Mouse (Mus musculus) heart, adult 2 months (tissue): ENCODE data around the gene 1110008L16Rik.

ENCODE experiments used
- CTCF ChIP-seq: fragments of 200-600 bp; IDR thresholded peaks from 2 replicates; pipeline ENCODE4 v1.8.1; 2022; ENCODE audit warnings: antibody characterized with exemption, mild to moderate bottlenecking, moderate library complexity
- EP300 ChIP-seq: fragments of 200-500 bp; IDR thresholded peaks from 2 replicates; pipeline ENCODE4 v1.6.1; 2011; ENCODE audit warnings: low read depth, low read length, control low read depth; ENCODE audit not compliant: insufficient read depth
- POLR2A ChIP-seq: fragments of 200-500 bp; IDR thresholded peaks from 2 replicates; pipeline ENCODE4 v1.6.1; 2011; ENCODE audit warnings: mild to moderate bottlenecking, low read depth, low read length, control low read depth; ENCODE audit not compliant: insufficient read depth

DNA sequence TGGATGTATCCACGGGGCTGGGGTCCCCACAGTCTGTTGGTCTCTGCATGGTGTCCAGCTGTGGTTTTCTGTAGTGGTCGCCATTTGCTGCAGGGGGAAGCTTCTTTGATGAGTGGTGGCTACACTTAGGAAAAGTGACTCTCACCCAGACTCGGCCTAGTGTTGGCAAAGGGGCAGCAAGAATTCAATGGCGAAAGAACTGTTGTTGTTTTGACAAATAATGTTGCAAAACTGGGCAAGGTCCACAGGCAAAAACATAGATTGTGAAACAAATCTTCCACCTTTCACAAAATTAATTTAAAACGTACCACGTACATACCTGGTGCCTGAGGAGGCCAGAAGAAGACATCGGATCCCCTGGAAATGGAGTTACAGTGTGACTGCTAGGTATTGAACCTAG lies 126.9 kb downstream of the 1110008L16Rik start:
- TF ChIP-seq CTCF (no peak), POLR2A (no peak), EP300 (no peak)
